Mouse (Mus musculus) spleen, adult 18-20 months (tissue): ENCODE data around the gene Mindy4.

Source experiments
- DNase-seq, 2 experiments: peaks; one replicate each; pipeline ENCODE4 v3.0.0; 2022; ENCODE audit warnings: mixed read lengths in 2 of 2

Gene Mindy4

DNA sequence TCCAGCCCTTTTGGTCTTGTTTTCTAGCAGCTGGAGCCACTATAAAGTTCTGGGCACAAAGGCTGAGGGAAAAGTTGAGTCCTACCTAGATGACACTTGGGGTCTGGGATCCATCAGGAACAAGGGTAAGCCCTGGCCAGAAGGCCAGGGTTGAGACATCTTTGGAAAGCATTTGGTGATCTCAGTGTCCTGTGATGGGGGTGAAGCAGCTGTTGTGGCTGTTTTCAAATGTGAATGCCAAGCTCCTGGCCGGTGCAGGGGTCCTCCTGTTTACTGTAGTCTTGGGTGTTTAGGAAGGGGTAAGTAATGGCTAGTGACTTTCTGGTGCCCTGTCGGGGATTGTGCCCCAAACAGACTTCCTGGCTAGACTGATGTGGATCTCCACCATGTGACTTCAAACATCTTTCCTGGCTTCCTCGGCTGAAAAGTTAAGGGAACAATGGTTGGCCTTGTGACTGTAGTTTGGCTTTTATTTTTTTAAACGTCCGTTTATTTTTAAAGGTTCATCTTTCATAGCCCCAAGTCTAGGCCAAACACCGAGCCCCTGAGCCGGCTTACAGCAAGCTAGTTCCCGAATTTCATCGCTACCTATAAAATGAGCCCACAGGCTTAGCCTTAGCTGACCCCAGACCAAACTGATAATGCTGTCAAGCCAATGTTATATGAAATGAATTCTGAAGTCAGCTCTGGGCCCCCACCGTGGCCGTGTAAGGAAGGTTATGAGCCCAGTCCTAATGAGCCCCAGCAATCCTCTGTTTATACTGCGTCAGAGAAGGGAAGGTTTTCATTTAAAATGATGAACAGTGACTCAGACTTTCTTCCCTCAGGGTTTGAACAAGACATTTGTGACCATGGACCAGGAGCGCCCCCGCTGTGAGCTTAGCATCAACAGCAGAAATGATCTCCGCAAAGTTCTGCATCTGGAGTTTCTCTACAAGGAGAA is 7.5 kb downstream of the Mindy4 start:
- no peak for DNase-seq

DNA sequence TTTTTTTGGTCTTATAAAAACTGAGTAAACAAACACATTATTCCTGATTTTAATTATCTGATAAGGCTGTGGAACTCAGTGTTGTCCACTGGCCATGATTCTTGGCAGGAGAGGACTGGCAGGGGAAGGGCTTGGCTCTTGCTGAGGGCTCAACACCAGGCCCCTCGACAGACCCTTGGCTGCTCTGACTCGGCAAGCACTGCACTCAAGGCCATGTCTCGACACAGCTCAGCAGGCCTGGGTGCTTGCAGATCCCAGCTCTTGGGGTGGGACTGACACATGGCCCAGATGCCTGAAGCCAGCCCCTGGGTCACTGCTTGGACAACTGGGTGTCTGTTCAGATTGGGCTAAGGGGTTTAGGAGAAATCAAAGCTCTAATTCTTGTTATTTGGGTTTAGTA is 11.4 kb downstream of the Mindy4 start:
- no peak for DNase-seq

DNA sequence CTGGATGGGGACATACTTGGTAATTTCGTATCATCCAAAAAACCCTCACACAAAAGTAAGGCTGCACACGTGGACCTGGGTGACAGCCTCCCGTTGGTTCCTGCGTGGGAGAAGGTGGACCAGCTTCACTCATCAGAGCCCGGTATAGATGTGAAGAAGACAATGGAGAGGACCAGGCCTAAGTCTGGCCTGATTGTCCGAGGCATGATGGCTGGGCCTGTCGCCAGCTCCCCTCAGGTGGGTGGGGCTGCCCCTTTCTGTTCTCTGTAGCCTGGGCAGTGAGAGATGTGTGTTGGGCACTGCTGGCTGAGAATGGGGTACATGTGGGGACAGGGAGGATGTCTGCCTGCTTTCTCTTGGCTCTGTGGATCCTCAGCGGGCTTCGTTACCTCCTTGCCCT is 15.0 kb downstream of the Mindy4 start:
- DNase-seq, result no peak

DNA sequence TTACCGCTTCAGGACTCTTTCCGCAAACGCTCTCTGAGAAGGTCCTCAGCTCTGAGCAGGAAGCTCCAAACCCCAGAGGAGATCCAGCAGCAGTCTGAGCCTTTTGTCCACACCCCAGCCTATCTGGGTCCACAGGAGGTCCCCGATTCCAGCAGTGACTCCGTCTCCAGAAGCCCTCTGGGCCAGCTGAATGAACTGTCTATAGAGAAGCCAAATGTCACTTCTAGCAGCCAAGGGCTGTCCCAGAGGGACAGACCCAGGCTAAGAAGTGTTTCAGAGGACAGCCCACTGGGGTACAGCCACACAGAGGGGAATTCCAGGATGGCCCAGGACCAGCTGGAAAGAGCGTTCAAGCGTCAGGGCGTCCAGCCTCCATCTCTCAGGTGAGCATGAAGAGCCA is 20.8 kb downstream of the Mindy4 start:
- no peak for DNase-seq

DNA sequence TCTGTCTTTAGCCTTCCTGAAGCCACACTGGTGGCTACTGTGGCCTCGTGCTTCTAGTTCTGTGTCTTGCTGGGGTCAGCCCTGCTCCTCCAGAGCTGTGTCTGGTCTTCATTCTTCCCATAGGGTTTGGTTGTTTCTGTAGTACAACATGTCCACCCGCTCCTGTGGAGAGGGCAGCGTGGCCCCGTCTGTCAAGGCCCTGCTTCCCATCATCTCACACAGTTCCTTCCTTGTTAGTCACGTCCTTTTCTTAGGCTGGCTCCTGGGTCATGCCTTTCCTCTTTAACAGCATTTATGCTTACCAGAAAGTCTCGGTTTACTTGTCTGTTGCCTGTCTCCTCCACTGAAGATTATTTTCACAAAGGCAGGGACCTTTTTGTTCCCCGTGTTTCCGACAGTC is 26.9 kb downstream of the Mindy4 start:
- no peak for DNase-seq

DNA sequence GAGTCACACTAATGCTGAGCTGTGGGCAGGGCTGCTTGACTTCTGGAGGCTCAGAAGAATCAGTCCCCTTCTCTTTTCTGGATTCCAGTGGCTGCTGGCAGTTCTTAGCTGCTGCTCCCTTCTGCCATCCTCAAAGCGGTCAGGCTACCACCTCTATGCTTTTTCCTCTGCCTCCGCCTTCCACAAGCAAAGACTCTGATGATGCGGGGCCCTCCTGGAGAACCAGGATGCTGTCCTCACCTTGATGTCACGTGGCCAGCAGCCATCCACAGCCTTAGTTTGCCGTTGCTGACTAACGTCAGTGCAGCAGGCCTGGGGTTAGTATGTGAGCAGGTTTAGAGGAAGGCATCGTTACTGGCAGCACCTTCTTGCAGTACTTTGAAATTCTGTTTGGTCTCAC is 28.9 kb downstream of the Mindy4 start:
- no peak for DNase-seq

DNA sequence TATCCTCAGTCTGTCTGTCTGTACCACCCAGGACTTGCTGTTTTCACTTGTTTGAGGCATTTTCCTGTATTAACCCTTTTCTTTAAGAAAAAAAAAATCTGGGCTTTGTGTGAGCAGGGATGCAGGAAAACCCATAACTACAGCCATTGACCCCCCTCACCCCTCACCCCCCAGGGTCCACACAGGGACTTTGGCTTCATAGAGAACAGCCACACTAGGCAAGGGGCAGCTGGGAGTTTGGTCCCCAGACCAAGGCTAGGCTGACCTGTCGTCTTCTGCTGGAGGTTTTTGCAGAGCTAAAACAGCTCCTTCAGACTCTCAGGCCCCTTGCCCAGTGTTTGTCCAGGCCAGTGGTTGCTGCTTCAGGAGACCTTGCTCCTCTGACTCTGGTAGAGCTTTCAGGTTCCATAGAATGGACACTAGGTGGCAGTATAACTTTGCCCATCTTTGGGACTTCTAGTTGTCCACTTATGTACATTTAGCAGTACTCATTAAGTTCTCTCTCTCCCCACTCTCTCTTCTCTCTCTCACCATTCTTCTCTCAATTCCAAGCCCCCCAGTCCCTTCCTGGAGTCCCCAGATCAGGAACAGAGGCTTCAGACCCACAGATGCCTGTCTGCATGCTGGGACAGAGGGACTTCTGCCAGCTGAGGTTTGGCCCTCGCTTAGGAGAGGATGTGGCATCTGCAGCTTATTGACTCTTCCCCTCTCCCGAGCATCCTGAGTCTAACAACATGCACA is 29.5 kb downstream of the Mindy4 start:
- DNase-seq, result no peak

DNA sequence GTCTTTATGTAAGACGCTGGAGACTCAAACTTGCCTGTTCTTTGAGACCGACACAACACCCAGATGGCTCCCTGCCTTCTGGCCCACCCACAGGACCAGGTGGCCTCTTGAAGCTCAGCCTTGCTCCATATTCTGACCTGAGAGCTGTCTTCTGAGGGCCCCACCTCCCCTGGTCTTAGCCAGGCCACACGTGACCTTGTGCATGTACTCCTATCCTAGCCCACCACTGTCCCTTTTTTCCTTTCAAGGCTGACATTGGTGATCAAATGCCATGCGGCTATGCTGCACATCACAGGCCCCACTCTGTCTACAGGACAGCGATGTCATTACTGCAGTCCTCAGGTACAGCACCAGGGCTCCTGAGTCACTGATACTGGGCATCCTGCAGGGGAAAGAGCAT is 30.1 kb downstream of the Mindy4 start:
- DNase-seq, result no peak

DNA sequence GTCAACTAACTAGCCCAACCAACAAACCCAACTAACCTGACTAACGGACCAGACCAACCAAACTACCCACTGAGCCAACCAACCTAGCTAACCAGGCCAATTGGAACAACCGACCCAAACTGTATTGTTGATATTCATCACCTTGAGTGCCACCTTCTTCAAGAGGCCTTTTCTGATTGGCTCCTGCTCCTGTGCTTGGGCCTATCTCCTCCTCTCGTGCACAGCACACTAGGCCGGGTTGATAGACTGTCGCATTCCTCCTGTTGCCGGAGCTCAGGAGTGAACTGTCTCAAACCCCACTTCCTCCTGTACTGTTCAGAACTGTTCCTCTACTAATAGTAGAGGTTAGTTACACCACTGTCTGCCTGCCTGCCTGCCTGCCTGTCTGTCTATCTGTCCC is 31.5 kb downstream of the Mindy4 start:
- DNase-seq, result no peak

DNA sequence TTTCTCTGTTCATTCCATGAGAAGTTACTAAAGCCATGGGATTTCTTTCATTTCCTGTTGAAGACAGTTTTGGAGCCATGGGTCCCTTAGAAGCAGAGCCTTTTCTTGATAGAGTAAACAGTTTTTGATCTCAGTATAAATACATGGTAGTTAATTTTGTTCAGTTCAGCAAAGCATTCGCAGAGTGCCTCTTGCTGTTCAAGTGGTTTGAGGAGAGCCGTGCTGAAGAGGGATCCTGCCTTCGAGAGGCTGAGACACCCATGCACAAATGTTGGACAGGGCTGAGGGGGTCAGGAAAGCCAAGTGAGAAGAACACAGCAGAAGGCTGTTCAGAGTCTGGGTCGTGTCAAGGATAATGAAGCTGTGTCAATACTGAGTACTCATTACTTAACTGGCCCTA is 32.5 kb downstream of the Mindy4 start:
- DNase-seq, result no peak

DNA sequence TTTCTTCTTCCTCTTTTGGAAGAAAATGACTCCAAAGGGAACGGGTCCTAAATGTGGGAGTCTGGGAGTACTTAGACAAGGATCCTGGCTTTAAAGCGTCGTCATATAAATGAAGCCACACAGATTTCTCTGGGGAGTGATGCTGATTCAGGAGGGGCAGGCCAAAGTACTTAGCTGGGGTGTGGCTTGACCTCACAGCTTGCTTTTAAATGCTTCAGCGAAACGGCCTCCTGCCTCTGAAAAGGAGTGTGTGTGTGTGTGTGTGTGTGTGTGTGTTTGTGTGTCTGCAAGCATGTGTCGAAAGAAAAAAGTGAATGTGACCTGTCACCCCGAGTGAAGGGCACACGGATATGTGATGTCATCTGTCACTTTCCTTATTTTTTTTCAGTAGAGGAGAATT is 36.7 kb downstream of the Mindy4 start:
- no peak for DNase-seq

DNA sequence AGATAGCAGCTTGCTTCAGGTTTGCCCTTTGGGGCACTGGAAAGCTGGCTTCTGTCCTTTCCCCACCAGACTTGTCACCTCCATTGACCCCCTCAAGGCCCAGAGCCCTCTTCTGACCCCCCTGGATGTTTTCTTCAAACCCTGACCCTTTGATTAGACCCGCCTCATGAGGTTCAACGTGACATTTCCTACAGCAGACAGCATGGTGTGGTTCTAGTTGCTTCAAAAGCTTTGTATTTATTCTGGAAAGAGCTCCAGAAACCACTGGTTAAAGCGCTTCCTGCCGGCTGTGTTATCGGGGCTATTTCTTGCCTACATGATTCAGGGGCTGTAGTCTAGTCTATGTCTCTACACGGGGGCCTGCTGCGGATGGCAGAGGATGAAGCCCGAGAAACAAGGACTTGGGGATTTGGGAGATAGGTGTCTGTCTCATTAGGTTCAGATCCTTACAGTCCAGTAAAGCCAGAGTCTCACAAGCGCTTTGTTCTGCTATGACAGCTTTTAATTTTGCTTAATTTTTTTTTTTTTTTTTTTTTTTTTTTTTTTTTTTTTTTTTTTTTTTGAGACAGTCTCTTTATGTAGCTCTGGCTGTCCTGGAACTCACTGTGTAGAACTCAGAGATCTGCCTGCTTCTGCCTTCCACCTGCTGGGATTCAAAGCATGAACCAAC is 37.5 kb downstream of the Mindy4 start:
- no peak for DNase-seq

DNA sequence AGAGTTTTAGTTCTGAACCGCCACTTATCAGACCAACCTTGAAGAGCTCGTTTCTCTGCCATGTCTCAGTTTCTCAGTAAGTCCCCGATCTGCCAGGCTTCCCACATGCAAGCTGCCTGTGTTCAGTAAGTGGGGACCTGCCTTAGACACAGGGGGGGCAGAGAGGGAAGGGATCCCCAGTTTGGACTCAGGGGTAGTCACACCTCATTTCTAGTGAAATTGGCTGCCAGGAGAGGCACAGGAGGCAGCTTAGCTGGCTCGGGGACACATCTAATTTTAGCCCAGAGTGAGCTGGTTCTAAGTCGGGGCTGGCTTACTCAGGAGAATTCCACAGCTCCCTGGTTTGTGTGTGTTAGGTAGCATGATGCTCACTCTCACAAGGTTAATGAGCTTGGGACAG is 38.3 kb downstream of the Mindy4 start:
- DNase-seq, result no peak

DNA sequence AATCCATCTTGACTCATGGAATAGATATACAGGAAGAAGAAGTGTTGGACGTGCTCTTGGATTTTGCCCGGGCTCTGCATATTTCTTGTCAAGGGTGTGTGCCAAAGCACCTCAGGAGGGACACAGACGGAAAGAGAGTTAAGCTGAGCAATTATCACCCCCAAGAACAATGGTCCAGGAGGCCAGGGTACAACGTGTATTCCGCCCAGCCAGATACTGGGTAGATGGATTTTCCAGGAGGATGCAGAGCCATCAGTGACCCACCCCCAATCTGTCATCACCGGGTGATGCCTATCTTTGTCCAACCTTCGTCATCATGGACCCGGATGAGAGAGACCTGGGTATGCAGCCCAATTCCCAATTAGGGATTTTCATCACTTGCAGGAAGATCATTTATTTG is 42.5 kb downstream of the Mindy4 start:
- no peak for DNase-seq

DNA sequence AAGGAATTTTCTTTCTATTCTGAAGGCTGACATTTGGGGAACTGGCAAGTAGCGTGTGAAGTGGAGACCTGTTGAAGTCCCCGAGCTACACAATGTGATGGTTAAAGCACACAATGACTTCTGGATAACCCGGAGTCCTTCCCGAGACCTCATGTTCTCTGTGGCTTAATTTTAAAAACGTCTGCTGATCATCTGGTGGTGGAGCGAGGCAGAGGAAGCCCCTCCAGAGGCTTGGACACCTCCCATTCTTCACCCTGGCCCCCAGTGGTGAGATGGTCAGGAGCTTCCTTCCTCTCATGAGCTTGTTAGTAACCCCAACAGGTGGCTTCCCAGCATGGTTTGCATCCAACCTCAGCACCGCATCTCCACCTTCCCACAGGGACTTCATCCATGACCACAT is 43.3 kb downstream of the Mindy4 start:
- DNase-seq, result no peak

DNA sequence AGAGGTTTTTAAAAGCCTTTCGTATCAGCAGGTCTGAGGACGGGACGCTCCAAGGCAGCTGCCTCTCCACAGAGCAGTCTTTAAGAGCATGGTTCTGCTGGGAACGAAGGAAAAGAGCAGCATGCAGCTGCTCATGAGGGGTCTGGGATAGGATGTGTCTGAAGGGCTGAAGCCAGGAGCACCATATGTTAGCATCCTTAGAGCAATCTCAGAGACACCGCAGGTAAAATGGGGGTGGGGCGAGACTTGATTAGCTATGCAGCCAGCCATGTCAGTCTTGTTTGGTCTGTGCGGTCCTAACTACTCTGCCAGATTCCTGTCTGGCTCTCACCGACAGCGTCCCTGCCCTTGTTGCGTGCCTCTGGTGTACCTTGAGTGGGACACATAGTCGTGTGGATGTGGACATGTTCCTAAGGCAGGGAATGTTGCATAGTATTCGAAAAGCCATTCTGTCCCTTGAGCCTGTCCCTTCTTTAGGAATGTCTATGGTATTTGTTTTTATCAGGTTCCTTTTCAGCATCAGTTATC is 43.8 kb downstream of the Mindy4 start:
- no peak for DNase-seq

DNA sequence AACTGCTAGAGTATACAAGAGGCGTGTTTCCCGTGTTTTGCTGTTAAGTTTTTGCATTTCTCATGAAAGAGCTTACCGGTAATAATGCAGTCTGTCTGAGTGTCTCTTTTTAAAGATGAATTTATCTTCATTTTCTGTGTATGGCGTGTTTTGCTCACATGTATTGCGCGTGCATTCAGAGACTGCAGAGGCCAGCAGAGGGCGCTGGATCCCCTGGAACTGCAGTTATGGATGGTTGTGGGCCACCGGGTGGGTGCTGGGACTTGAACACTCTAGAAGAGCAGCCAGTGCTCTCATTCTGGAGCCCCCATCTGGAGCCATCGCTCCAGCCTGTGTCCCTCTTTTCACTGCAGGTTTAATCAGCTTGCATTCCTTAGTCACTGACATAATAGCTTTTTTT is 46.1 kb downstream of the Mindy4 start:
- DNase-seq, result no peak

DNA sequence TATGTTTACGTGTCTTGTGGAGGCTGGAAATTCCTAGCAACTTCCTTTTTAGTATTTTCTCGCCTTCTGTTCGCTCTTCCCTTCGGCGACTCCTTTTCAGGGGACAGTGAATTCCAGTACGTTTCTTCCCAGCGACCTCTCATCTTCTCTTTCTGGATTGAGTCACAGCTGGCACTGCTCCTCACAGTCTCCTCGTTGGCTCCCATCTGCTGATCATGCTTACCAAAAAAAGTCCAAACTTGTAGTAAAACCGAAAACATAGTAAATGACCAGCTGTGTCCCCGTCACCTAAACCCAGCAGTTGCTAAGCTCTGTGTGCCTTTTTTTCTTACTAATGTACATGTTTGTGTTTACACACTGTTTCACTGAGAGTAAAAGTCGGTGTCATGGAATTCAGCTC is 47.6 kb downstream of the Mindy4 start:
- no peak for DNase-seq

DNA sequence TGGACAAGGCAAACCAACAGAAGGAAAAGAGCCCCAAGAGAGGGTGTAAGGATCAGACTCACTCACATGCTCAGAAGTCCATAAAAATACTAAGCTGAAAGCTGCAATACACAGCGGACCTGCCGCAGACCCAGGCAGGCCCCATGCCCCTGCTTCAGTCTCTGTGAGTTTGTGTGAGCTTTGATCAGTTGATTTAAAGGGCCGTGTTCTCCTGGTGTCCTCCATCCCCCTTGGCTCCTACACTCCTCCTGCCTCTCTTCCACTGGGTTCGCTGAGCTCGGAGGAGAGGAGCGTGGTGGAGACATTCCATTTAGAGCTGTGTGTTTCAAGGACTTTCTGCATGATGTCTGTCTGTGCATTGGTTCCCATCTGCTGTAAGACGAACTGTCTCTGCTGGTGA is 48.4 kb downstream of the Mindy4 start:
- no peak for DNase-seq

DNA sequence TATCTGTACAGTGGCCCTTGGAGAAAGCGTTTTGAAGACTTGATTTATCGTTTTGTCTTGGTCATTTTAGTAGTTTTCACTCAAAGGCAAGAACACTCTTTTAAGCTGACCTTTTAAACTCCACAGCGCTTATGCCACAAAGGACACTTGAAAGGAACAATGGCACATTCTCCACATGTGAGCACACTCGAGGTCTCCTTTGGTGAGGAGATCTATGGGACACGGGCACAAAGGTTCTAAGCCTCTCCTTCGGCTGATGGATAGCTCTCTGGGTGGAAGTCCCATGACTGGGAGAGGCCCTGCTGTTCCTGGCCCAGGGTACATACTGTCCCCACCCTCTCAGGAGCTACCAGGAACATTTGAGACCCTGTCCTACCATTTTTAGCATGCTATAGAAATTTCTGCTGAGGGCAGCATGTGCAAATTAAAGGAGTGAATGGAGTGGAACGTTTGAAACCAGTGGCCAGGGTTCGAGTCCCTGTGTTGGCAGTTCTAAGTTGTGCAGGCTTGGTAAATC is 49.6 kb downstream of the Mindy4 start:
- no peak for DNase-seq

DNA sequence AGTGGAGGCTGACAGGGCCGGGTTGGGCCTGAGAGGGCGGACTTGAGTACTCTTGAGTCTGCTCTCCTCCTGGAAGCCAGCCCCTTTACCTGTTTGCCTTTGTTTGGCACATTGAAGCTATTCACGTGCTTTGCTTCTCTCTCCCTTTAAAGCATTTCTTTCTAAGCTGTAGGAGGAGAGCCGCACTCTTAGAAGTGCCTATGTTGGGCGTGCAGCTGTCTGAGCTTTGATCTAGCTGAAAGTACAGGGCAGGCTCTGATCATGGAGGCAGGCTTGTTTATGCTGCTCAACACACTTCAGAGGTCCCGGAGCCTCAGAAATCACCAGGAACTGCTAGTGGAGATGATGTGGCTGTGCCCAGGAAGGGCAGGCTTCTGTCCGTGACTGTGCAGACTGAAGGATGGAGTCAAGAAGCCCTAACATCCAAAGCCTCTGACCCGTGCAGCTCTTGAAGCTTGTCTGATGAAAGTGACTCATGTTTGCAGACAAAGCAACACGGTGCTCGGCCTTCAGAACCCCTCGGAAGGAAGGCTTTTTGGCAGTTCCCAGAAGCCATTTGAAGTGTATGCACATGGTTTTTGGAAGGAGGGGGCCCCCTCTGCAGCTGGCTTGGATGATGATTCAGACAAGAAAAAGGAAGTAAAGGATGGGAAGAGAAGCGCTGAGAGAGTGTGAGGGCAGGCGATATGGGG is 53.5 kb downstream of the Mindy4 start:
- DNase-seq, result no peak

DNA sequence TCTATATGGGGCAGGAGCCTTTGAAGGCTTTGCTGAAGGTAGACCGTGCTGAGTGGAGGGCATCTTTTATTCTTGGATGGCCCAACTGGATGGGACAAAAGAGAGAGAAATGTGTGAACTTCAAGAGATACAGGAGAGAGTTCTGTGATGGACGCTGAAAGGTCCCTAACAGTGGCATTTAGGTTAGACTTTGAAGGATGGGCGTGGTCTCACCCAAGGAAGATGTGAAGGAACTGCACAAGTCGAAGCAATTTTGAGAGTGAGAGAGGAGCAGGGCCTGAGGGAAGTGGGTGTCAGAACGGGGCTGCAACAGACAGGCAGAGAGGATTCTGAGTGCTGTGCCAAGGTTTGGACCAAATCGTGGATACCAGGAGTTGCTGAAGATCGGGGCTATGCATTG is 54.1 kb downstream of the Mindy4 start:
- DNase-seq, result no peak
